Mouse (Mus musculus) frontal cortex, postnatal 36 days (tissue): Measurements from ENCODE around the gene Sobp.

Experiments used
- DNase-seq, 2 experiments: peaks; one replicate each; pipeline ENCODE4 v3.0.0; 2022; ENCODE audit warnings: low spot score in 2 of 2

Sobp gene

GRCm38 (mm10) chr10:43159333-43159732 is 15.0 kb downstream of the Sobp start:
- no peak for DNase-seq

- DNase-seq, result peak in 1 of 2 experiments; percentile 41
Measured at GRCm38 (mm10) chr10:43158917-43159316, 15.4 kb downstream of the Sobp start.

GRCm38 (mm10) chr10:43155046-43155560 is 19.2 kb downstream of the Sobp start:
- DNase-seq, result peak in 1 of 2 experiments; percentile 41

- no peak for DNase-seq
Measured at GRCm38 (mm10) chr10:43152643-43153042, 21.7 kb downstream of the Sobp start.

- no peak for DNase-seq
Measured at GRCm38 (mm10) chr10:43148456-43148855, 25.9 kb downstream of the Sobp start.

GRCm38 (mm10) chr10:43143173-43143572 is 31.2 kb downstream of the Sobp start:
- DNase-seq, result no peak

GRCm38 (mm10) chr10:43134027-43134426 is 40.3 kb downstream of the Sobp start:
- DNase-seq, result no peak

GRCm38 (mm10) chr10:43128750-43129149 is 45.6 kb downstream of the Sobp start:
- DNase-seq, result no peak

GRCm38 (mm10) chr10:43124561-43124960 is 49.8 kb downstream of the Sobp start:
- DNase-seq, result no peak

GRCm38 (mm10) chr10:43124156-43124555 is 50.2 kb downstream of the Sobp start:
- peak; percentile 54 to 75 for DNase-seq

GRCm38 (mm10) chr10:43123422-43123821 is 50.9 kb downstream of the Sobp start:
- DNase-seq, result no peak

- no peak for DNase-seq
Measured at GRCm38 (mm10) chr10:43120688-43121450, 53.5 kb downstream of the Sobp start.

GRCm38 (mm10) chr10:43116083-43116927 is 58.0 kb downstream of the Sobp start:
- no peak for DNase-seq

- DNase-seq, result no peak
Measured at GRCm38 (mm10) chr10:43112296-43112695, 62.0 kb downstream of the Sobp start.

GRCm38 (mm10) chr10:43106616-43107015 is 67.7 kb downstream of the Sobp start:
- peak; percentile 63 to 83 for DNase-seq

GRCm38 (mm10) chr10:43106196-43106595 is 68.1 kb downstream of the Sobp start:
- DNase-seq, result no peak

- no peak for DNase-seq
Measured at GRCm38 (mm10) chr10:43100513-43100912, 73.8 kb downstream of the Sobp start.

- no peak for DNase-seq
Measured at GRCm38 (mm10) chr10:43099229-43099628, 75.1 kb downstream of the Sobp start.

GRCm38 (mm10) chr10:43097755-43098154 is 76.6 kb downstream of the Sobp start:
- no peak for DNase-seq

GRCm38 (mm10) chr10:43096614-43097013 is 77.7 kb downstream of the Sobp start:
- DNase-seq, result no peak

- no peak for DNase-seq
Measured at GRCm38 (mm10) chr10:43094537-43094936, 79.8 kb downstream of the Sobp start.

- peak in 1 of 2 experiments; percentile 68 for DNase-seq
Measured at GRCm38 (mm10) chr10:43093440-43093839, 80.9 kb downstream of the Sobp start.

- no peak for DNase-seq
Measured at GRCm38 (mm10) chr10:43090040-43090439, 84.3 kb downstream of the Sobp start.
